ENCODE assay signal across 11 mouse cellular contexts in genomic region chr1:88143966-88144675, GRCm38 (mm10). TPM values are rescaled to one million over a fixed set of nuclear protein-coding genes. Genes with fewer than 3 reads are reported as not detected.
A peak's percentile ranks its signal among the peaks of the same experiment; 100 is the strongest.
DNase-seq lines count a peak whose midpoint lies in the region; ATAC-seq lines count a peak whose summit lies in the region.
"Not testable (repeated sequence)": the region's sequence is repeated elsewhere in the genome, so short reads cannot be mapped to it uniquely, and the experiment has no call there.
"Had no signal": no experiment of that assay in that cellular context is flagged by ENCODE, and none has a peak within 500 bp of the region (broad histone marks: within the 10 kb centered on the region; RNA-seq: fewer than 3 reads in every experiment).

No protein-coding gene starts in this region.

- H3K9me3 ChIP-seq in intestine, embryonic 15.5 days, result not testable (repeated sequence)

- not testable (repeated sequence) for H3K27ac ChIP-seq in intestine, embryonic 15.5 days

- DNase-seq in ZHBTc4 (ENCODE audit: low read depth, low spot score), result peak; percentile 15
- DNase-seq in cerebellum, postnatal 10 days, result peak; percentile 72 to 77
- peak; percentile 14 to 15 for DNase-seq in layer of hippocampus, postnatal 36 days
- DNase-seq in lung, postnatal 4 days, result peak; percentile 34 to 60
- DNase-seq in right cerebral cortex, postnatal 10 days (ENCODE audit: low spot score in 2 of 2), result peak; percentile 33 to 51
- DNase-seq in urinary bladder, postnatal 14 days (ENCODE audit: low spot score), result peak; percentile 69

- not testable (repeated sequence) for H3K4me1 ChIP-seq in intestine, embryonic 15.5 days (replicated peaks)

- H3K27me3 ChIP-seq in intestine, embryonic 15.5 days (replicated peaks), result not testable (repeated sequence)

- H3K4me2 ChIP-seq in intestine, embryonic 15.5 days (replicated peaks), result not testable (repeated sequence)

- ATAC-seq in frontal cortex, adult (ENCODE audit: low TSS enrichment), result peak; percentile 81
- ATAC-seq in intestine, embryonic 15.5 days, result peak; percentile 39

- H3K9ac ChIP-seq in intestine, embryonic 15.5 days, result not testable (repeated sequence)

- H3K36me3 ChIP-seq in intestine, embryonic 15.5 days, result not testable (repeated sequence)

- not testable (repeated sequence) for H3K4me3 ChIP-seq in intestine, embryonic 15.5 days (replicated peaks)

- 3% methylated on average over 5 of the region's 5 CpGs for WGBS in intestine, embryonic 15.5 days

RNA-seq across cellular contexts. Expression of gene Ugt1a6a, which starts 9.5 kb away (rescaled TPM):
- polyA plus RNA-seq in intestine, embryonic 15.5 days (2015; fragmentation: Nextera tagmentation; extraction: Ambion mirVana), result 7.9 and 10.3 TPM in 2 replicates
- under 1 TPM; 0.52 to 0.86 TPM for total RNA-seq in layer of hippocampus, postnatal 36 days (2021)
- polyA plus RNA-seq: heart, embryonic 11.5 days had no signal

RNA-seq across cellular contexts. Expression of gene Ugt1a5, which starts 21.7 kb away (rescaled TPM):
- polyA plus RNA-seq in intestine, embryonic 15.5 days (2015; fragmentation: Nextera tagmentation; extraction: Ambion mirVana), result not detected in 2 replicates
- total RNA-seq in layer of hippocampus, postnatal 36 days (2021), result not detected
- polyA plus RNA-seq: heart, embryonic 11.5 days; myocyte had no signal

RNA-seq across cellular contexts. Expression of gene Ugt1a6b, which starts 41.1 kb away (rescaled TPM):
- 0.29 and 0.36 TPM in 2 replicates for polyA plus RNA-seq in intestine, embryonic 15.5 days (2015; fragmentation: Nextera tagmentation; extraction: Ambion mirVana)
- not detected for total RNA-seq in layer of hippocampus, postnatal 36 days (2021)
- polyA plus RNA-seq: heart, embryonic 11.5 days had no signal

RNA-seq across cellular contexts. Expression of gene Ugt1a7c, which starts 49.3 kb away (rescaled TPM):
- 49.1 and 49.8 TPM in 2 replicates for polyA plus RNA-seq in intestine, embryonic 15.5 days (2015; fragmentation: Nextera tagmentation; extraction: Ambion mirVana)
- total RNA-seq in layer of hippocampus, postnatal 36 days (2021), result 1 to 10 TPM in 1 of 2 experiments, under 1 TPM in 1; 0.51 to 1.3 TPM

RNA-seq across cellular contexts. Expression of gene Ugt1a2, which starts 56.3 kb away (rescaled TPM):
- 0.14 and 0.18 TPM in 2 replicates for polyA plus RNA-seq in intestine, embryonic 15.5 days (2015; fragmentation: Nextera tagmentation; extraction: Ambion mirVana)
- total RNA-seq in layer of hippocampus, postnatal 36 days (2021), result not detected
- total RNA-seq: left cerebral cortex, adult 8-10 months had no signal
- polyA plus RNA-seq: heart, embryonic 11.5 days had no signal

Comparison
In these comparisons a context has a peak if more than half of its experiments do, and no peak if none do; other contexts are left out.
1. DNase-seq: peak in every context shown above with its lines; median percentile 74 in cerebellum, postnatal 10 days; 69 in urinary bladder, postnatal 14 days; 47 in lung, postnatal 4 days; 42 in right cerebral cortex, postnatal 10 days; 15 in ZHBTc4; 14 in layer of hippocampus, postnatal 36 days.